Mouse (Mus musculus): ENCODE results near the gene Gpx7. TPM values are rescaled to one million over a fixed set of nuclear protein-coding genes. Genes with fewer than 3 reads are reported as not detected.

The Gpx7 gene
- polyA plus RNA-seq (2017; shearing (Covaris generic)), result 4.3 TPM

GRCm38 (mm10) chr4:108406861-108407401 is at the start of gene Gpx7:
Gene Gpx7 (minus strand): TSS chr4:108406961.

DNA sequence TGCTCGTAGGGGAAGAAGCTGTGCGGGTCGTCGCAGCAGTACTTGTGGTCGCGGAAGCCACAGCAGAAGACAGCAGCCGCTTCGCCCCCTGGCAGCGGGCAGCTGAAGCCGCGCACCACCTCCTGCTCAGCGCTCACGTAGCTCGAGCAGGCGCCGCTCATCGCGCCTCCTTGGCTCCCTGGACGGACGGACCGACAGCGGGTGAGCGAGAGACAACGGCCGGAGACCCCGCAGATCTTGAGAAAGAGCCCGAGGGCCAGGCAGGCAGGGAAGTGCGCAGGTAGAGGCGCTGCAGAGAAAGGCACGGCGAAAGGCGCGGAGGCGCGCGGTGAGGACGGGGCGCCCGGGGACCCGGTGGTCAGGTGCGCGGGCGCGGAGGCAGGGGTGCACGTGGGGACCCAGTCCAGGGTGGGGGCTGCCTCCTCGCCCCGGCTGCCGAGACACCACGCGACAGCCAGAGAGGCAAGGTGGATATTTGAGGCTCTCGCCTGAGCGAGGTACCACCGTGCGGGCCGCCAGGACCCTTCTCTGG is 23.5 kb downstream of the Gpx7 start, which contains the start of gene Shisal2a:
Gene Shisal2a (minus strand): TSS at position 167 of the 532 bp plus-strand sequence.

Other genes starting within 250 kb of the Gpx7 start
- gene Echdc2, start 241.5 kb downstream of the Gpx7 start, polyA plus RNA-seq (2017; shearing (Covaris generic)), result 4.5 TPM
- not detected for gene Zyg11a, start 188.9 kb downstream of the Gpx7 start, polyA plus RNA-seq (2017; shearing (Covaris generic))
- 23.0 TPM for gene Zyg11b, start 105.9 kb downstream of the Gpx7 start, polyA plus RNA-seq (2017; shearing (Covaris generic))
- 18.8 TPM for gene Coa7, start 78.8 kb downstream of the Gpx7 start, polyA plus RNA-seq (2017; shearing (Covaris generic))
- not detected for gene Shisal2a, start 23.6 kb downstream of the Gpx7 start, polyA plus RNA-seq (2017; shearing (Covaris generic))
- gene Tut4, start 52.5 kb upstream of the Gpx7 start, polyA plus RNA-seq (2017; shearing (Covaris generic)), result 37.0 TPM
- gene Prpf38a, start 172.4 kb upstream of the Gpx7 start, polyA plus RNA-seq (2017; shearing (Covaris generic)), result 63.6 TPM
- gene Orc1, start 172.5 kb upstream of the Gpx7 start, polyA plus RNA-seq (2017; shearing (Covaris generic)), result 3.0 TPM
- 92.7 TPM for gene Cc2d1b, start 213.0 kb upstream of the Gpx7 start, polyA plus RNA-seq (2017; shearing (Covaris generic))